Mouse (Mus musculus): ENCODE measurements around the gene Gpd2.

Gpd2 gene

DNA sequence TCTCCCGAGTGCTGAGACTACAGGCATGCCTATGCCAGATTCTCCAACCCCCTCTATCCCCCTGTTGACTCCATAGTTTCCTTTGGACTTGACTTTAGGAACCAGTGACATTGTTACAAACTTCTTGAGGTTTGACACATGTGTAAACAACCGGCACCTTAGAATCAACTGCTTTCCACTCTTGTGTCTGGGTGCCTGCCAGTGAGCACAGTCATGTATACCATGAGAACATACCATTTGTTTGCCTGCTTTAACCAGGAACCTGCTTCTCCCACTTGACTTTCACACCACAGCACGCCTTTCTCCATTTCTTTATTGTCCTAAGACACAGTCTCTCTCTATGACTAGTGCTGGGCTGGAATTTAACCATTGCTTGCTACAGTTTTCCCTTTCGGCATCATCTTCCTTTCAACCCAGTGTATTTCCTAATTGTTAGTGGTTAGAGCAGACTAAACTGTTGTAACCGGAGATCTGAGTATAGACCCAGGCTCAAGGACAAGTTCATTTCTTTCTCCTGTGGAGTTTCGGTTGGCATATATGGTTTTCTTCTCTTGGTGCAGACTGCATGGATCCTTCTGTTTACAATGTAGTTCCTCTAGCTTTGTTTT lies 8.4 kb downstream of the Gpd2 start:
- in situ Hi-C loops (cut with MboI; ENCODE audit: low sequenced_read_pairs), result no loop called here

DNA sequence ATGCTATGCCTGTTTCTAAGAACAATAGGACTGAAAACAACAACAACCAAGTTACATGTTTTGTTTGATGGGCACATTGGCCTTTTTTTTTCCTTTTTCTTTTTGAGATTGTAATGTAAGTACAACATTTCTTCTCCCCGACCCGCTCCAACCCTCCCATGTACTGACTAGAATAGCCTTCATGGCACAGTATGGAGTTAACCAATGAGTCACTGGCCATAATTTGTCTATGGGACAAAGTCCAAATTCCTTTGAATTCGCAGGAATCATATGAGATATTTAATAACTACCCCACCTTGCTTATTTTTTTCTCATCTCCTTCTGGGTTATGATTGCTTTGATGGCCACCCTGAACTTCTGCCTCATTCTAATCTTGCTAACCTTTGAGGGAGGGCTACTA lies 12.7 kb downstream of the Gpd2 start:
- in situ Hi-C loops (cut with MboI; ENCODE audit: low sequenced_read_pairs), result no loop called here

DNA sequence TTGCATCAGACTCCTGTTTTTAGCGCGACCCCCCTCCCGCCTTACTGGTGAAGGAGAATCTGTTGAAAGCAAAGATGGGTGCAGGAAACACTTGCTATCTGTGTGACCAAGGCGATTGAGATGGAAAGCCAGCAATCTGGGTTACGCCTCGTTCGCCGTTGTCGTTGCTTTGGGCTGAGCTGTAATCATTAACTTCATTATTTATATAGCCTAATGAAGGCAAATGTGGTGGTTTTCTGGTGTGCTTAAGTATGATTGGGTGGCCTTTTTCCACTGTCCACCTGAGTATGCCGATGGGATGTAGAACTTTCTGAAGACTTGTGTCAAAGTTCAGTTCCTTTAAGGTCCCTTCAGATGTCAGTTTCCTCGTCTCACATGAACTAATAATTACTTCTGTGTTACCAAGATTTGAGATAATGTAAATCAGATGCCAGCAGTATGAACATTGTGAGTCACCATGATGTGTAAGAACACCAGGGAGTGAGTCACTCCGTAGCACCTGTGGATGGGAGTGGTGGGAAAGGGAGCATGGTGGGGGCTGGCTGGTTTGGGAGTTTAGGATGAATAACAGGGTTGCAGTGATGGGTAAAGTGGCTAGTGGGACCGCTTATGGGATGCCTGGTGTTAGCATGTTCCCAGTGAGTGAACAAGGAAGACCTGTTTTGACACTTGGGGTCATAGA lies 14.3 kb downstream of the Gpd2 start:
- in situ Hi-C loops (cut with MboI; ENCODE audit: low sequenced_read_pairs), result no loop called here

DNA sequence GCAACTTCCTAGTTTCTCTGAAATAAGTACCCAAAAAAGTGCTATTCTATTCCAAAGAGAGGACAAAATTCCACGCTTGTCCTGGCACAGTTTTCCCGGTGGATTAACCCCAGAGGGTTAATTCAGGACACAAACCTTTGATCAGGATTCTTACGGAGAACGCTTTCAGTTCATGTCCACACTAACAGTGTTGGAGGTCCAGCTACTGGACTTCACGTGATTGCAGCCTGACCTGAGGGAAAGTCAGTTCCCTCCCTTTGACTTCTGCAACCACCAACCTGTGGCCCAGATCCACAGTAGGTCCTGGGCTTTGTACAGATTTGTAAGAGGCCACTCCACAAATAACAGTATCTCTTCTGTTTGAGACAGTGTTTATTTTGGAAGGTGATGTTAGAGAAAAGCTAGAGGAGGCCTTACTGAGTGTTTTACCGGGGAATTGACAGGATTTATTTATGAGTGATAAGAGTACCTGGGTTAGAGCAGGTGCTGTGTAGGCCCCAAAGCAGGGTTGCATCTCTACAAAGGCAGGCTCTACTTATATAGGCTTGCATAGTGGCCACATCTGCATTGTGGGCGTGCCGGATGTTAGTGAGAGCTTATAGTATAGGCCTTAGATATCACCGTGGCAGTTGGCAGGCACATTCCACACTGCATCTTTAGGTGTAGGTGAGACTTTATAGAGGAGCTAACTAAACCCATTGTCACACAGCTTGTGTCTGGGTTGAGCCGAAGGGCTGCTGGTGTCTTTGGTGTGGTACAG lies 15.3 kb downstream of the Gpd2 start:
- in situ Hi-C loops (cut with MboI; ENCODE audit: low sequenced_read_pairs), result no loop called here

DNA sequence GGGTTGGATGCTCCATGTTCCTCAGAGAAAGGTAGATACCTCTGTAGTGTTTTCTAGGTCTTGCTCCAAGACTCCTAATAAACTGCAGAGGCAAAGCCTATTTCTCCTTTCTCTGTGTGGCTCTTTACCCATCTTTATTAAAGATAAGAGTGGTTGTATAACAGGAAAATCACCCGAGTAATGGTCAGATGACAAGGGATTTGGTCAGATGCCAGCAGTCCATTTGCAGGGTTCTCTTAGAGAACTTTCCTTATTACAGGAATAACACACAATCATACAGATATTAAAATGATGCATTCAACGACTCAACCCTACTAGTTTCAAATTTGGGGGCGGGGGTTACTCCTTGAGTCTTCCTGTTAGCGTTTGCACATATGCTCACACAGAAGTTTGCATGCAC lies 16.8 kb downstream of the Gpd2 start:
- in situ Hi-C loops (cut with MboI; ENCODE audit: low sequenced_read_pairs), result no loop called here

DNA sequence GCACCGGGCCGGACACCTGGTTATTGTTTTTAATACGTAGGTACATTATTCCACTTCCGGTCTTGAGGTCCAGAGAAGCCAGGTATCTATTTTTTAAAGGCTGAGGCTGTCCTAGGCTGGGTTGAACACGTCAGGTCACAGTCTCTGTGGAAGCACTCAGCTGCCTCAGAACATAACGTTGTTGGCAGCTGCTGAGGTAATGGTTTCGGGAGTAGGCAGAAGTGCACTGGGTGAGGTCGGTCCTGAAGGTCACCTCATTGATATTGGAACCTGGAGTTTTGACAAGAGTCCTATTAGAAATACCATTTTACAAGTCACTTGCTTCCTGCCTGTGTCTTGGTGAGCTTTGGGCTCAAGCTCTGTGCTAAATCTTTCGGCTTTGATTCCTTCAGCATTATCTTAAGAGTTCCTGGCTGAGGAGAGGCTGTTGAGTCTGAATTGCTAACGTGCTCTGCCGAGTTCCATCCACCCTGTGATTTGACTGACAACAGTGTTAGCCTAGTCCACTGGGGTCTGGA lies 17.8 kb downstream of the Gpd2 start:
- in situ Hi-C loops (cut with MboI; ENCODE audit: low sequenced_read_pairs), result no loop called here

DNA sequence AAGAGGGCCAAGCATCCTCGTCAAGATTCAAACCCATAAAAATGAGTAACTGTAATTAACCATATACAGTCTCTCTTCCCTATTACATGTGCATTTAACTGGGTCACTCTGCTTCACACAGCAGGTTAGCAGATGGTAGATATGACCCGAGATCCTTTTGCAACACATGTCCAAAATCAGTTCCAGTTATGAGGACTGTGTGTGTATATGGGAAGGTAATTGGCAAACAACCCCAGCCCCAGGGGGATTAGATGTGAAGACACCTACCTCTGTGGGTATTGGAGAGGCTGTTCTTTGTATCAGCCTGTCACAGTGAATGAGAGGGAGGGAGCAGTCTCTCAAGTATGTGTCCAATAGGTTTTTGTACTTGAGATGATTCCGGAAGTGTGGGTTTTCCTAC lies 18.4 kb downstream of the Gpd2 start:
- in situ Hi-C loops (cut with MboI; ENCODE audit: low sequenced_read_pairs), result no loop called here

DNA sequence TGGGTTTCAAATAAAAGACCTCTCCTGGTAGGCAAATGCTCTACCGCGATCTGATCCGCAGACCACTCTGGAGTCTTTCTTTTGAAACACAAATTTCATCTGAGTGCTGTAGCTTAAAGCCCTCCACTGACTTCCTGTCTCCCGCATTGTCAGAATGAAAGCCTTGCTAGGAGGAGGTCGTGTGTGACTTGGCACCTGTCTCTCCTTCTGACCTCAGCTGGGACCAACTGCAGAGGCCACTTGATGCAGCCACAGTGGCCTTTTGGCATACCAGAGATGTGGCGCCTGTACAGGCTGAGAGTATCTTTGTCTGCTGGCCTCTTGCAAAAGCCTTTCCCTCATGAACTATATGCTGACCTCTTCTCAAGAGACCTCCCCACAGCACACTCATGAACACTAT lies 19.0 kb downstream of the Gpd2 start:
- in situ Hi-C loops (cut with MboI; ENCODE audit: low sequenced_read_pairs), result no loop called here

DNA sequence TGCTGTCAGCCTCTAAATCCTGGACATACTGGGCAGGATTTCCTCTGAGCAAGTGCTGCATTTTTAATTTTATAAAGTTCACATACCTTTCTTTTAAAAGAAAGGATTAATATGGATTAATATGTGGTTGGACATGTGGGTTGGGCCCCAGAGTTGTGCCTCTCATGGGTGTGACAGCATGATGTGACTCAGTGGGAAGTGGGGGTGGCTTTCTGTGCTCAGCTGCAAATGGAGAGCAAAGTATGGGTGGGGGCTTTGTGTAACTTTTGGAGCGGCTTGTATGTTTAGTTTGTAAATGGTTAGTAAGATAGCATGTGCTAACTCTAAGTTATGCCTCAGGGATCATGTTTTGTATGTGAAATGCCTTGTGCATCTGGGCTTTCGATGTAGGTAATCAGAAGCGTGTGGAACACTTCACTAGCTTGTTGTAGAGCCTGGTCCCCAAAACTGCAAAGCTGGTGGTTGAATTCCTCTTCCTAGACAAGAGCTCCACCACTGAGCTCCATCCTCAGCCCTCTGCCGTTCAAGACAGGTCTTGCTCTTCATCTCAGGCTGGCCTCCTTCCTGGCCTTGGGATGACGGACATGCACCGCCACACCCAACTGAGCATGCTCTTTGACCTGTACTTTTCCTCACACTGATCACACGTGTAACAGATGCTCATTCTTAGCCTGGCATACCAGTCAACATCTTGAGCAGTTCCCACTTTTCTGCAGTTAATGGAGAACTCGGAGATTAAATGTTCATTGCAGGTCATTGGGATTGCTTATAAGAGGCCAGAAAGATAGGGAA lies 24.0 kb downstream of the Gpd2 start:
- in situ Hi-C loops (cut with MboI; ENCODE audit: low sequenced_read_pairs), result no loop called here

DNA sequence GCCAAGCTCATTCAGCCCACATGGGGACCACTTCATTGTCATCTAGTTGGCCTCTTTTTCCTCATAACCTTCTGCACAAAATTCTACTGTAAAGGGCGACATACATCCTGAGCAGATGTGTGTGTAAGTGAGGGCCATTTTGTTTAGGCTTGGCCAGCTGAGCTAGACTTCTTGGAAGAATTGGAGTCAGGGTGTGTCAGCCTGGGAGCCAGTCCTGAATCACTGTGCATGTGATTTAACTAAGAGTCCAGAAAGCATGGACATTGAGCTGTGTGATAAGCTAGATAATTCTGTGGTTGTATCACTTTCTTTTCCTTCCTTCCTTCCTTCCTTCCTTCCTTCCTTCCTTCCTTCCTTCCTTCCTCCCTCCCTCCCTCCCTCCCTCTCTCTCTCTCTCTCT lies 26.0 kb downstream of the Gpd2 start:
- in situ Hi-C loops (cut with MboI; ENCODE audit: low sequenced_read_pairs), result no loop called here

DNA sequence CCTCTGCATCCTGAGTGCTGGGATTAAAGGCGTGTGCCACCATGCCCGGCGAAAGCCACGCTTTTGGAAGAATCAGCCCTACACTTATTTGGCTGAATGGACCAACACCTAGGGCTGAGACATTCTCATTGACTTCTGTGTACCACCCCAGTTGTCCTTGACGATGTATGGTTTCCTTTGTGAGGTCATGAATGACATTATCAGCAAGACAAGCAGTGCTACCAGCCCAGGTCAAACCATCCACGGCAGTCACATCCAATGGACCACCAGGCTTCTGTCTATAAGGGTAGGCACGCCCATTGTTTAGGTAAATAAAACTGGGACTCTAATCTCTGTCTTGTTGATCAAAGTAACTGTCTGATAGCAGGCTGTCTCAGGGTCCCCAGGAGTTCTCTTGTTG lies 27.5 kb downstream of the Gpd2 start:
- in situ Hi-C loops (cut with MboI; ENCODE audit: low sequenced_read_pairs), result no loop called here

DNA sequence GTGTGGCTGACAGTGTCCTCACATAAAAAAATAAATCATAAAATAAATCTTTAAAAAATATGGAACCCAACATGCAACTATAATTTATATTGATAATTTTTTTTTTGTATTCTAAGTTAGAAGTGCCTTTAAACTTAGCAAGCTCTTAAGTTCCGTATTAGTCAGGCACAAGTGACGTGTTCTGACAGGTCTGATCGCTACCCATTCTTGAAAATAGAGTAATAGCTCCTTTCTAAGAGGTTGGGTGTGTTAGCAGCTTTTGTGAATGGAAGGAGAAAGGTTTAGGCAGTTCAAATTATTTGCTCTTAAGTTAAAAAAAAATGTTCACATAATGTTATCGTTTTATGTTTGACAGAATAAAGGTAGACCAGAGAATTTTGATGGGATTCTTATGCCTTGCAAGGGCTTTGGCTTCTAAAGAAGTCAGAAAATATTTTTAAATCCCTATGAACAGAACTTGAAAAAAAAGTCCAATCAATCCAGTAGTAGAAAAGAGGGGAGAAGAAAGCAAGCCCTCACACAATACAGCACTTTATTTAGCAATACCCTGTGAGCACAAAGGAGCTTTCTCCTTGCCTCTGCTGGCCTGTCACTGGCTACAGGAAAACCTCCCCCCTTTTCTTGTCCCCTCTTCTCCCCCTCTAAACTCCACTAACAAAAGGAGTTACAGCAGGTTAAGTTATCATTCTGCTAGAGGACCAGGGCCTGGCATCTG lies 29.4 kb downstream of the Gpd2 start:
- in situ Hi-C loops (cut with MboI; ENCODE audit: low sequenced_read_pairs), result no loop called here

DNA sequence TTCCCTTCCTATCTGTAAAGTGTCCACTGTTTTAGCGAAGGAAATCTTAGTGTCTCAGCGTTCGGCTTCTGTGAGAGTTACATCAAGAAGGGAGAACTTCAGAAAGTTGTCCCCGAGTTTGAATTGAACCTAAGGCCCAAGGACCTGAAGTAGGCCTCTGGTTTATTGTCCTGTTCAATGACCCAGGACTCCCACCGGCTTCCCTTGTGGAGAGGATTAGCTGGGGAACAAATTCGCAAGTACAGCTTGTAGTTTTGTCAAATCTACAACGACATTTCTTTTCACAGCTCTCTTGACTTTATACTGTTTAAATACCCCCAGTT lies 29.9 kb downstream of the Gpd2 start:
- in situ Hi-C loops (cut with MboI; ENCODE audit: low sequenced_read_pairs), result no loop called here

DNA sequence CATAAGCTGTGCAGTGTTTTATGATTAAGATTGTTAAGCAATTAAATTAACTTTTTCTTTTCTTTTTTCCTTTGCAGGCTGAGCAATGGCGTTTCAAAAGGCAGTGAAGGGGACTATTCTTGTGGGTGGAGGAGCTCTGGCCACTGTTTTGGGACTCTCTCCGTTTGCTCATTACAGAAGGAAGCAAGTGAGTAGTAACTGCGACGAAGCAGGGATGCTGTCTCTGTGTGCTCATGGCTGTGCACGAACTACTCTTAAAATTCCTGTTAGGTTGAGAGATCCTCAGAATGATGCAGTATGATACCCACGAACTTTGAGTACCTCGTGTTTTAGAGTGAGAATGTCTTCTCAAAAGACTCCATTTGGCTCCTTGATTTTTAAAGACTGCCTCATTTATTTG lies 30.5 kb downstream of the Gpd2 start:
- in situ Hi-C loops (cut with MboI; ENCODE audit: low sequenced_read_pairs), result no loop called here

DNA sequence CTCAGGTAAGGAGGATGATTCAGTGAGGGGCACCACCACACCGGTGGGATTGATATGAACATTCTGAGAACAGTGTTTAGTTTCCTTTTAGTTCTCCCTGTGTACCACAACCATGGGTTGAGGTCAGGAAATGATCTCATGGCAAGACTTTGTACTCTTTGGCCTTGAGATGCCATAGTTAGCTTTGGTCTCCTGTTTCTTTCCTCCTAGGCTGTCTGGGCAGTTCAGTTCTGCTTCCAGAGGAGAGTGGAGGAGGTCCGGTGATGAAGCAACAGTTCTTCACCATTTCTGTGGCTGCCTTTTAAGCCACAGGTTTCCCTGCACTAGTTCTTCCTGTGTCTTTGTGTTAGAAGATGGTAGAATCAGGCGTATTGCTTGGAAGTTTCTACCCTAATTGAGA lies 31.4 kb downstream of the Gpd2 start:
- in situ Hi-C loops (cut with MboI; ENCODE audit: low sequenced_read_pairs), result no loop called here

DNA sequence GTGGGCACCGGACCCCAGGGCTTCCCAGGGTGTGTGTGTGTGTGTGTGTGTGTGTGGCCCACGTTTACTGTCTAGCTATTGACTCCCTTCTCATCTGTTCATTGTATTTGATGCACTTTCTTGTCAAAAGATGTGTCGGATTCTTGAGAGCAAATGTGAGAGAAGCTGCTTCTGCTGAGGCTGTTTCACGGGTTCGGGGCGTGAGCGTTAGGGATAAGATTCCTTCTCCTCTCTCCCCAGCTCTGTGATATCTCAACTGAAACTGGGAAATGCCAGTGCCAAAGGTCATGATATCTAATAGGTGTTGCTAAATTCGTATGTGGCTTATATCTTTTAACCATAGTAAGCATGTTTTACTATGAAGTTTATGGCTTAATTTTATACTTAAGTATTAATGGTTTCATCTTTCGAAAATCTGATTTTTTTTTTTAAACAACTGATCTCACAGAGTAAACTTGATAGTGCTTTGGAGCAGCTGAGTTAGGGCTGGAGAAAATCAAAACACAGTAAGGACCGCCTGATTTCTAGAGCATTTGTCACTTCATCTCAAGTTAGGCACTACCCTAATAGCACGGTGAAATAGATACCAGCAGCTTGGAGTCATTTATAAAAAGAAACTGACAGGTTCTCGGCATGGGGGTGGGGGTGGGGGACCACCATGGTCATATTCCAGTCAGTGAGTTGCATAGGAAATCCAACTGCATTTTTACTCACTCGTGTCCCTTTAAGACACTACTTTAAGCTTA lies 32.4 kb downstream of the Gpd2 start:
- in situ Hi-C loops (cut with MboI; ENCODE audit: low sequenced_read_pairs), result no loop called here

DNA sequence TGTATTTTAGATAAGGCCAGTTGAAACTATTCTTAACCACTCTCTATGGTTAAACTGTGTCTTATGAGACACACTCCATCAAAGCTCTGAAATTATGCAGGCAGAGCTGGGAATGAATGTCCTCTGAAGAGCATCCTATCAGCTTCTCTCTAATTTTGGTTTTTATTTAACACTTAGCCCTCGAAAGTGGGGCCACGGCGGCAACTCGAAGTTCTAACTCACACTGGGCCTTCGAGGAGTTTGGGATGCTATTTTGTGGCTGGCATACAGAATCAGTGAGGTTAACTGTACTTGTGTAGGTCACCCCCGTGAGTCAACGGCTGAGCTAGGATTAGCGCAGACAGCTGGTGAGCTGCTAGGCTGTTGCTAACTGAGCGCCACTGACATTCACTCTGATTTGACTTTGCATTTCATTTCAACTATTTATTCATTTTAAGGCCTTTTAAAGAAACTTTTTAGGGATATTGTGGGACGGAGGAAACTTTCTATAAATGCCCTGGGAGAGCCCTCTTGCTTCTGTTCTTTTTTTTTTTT lies 42.8 kb downstream of the Gpd2 start:
- in situ Hi-C loops (cut with MboI; ENCODE audit: low sequenced_read_pairs), result no loop called here

DNA sequence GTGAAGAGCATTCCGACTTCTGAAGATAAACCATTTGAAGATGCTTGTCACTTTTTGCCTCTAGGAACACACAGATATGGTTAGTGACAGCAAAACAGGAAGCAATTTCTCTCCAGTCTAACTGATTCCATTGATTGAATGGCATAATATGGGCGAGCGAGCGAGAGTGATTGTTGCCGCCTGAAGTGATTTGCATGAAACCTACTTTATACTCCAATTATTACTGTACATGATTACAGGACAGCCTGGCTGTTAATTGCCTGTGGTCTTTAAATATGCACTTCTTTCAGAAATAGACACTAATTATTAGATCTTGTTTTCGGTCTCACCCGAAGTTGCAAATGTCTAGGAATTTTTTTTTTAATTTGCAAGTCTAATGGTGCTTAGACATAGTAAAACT lies 46.4 kb downstream of the Gpd2 start:
- in situ Hi-C loops (cut with MboI; ENCODE audit: low sequenced_read_pairs), result no loop called here

DNA sequence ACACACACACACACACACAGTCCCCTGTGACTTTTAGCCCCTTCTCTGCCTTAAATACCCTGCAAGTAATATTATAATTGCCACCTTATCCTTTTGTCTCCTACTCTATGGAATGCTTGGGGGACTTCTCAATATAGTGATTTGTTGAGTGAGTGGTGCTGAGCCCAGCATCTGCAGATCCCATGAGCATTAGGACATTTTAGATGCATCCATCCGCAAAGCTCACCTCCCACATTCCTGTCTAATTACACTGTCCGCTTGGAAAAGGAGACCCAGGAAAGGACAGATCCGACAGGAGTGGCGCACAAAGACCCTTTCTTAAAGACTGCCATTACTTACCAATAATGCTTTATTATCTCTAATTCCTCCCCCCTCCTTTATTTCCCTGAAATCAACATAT lies 47.8 kb downstream of the Gpd2 start:
- in situ Hi-C loops (cut with MboI; ENCODE audit: low sequenced_read_pairs), result no loop called here

DNA sequence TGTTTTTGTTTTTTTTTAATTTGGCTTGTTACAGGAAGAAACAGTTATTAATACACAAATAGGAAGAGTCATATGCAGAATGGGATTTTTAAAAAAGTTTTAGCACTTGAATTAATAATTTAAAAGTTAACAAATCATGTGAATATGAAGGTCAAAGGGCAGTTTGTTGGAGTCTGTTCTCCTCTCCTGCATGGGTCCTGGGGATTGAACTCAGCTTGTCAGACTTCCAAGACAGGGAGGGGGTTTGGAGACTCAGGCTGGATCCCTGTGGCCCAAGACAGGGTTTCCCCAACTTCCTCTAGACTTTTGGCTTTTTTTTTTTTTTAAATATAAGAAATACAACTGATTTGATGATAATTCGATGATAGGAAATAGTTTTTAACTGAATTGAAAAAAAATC lies 50.6 kb downstream of the Gpd2 start:
- in situ Hi-C loops (cut with MboI; ENCODE audit: low sequenced_read_pairs), result no loop called here

All from CH12F3 (cell line).